Mouse (Mus musculus) embryonic facial prominence, embryonic 12.5 days (tissue): Measurements from ENCODE around the gene Slc9a1. TPM values are rescaled to one million over a fixed set of nuclear protein-coding genes. Genes with fewer than 3 reads are reported as not detected.
A peak's percentile ranks its signal among the peaks of the same experiment; 100 is the strongest.

Source experiments
- ATAC-seq: fragments of 200-750 bp; cut with Nextera tagmentation; 2 replicates; pipeline ENCODE4 v1.8.0; 2017; ENCODE audit not compliant: insufficient number of reproducible peaks, insufficient read depth, low FRiP score, low TSS enrichment
- H3K27ac ChIP-seq: fragments of 300-500 bp; sonication (generic); 2 replicates; pipeline ENCODE4 v1.5.1; 2016; ENCODE audit warnings: mild to moderate bottlenecking
- H3K27me3 ChIP-seq: fragments of 300-500 bp; sonication (generic); 2 replicates; pipeline ENCODE4 v1.6.1; 2016; ENCODE audit warnings: mild to moderate bottlenecking, moderate library complexity
- H3K36me3 ChIP-seq: fragments of 300-500 bp; sonication (generic); 2 replicates; pipeline ENCODE4 v1.6.1; 2016; ENCODE audit warnings: mild to moderate bottlenecking
- H3K4me1 ChIP-seq: fragments of 300-500 bp; sonication (generic); 2 replicates; pipeline ENCODE4 v1.6.1; 2016
- H3K4me2 ChIP-seq: fragments of 300-500 bp; sonication (generic); replicated peaks from 2 replicates; pipeline ENCODE4 v1.6.1; 2016; ENCODE audit warnings: mild to moderate bottlenecking, moderate library complexity
- H3K4me3 ChIP-seq: fragments of 300-500 bp; sonication (generic); 2 replicates; pipeline ENCODE4 v1.5.1; 2016; ENCODE audit warnings: mild to moderate bottlenecking
- H3K9ac ChIP-seq: fragments of 300-500 bp; sonication (generic); 2 replicates; pipeline ENCODE4 v1.6.1; 2016; ENCODE audit warnings: mild to moderate bottlenecking, moderate library complexity
- H3K9me3 ChIP-seq: fragments of 300-500 bp; sonication (generic); 2 replicates; pipeline ENCODE4 v1.6.1; 2016; ENCODE audit warnings: mild to moderate bottlenecking, moderate library complexity
- WGBS: fragments of 180-500 bp; shearing (Covaris S2); methylation state at CpG from one replicate; pipeline ENCODE4 v1.1.7; 2016; 5-methylcytosine and 5-hydroxymethylcytosine counted together
- polyA plus RNA-seq: library from polyadenylated mRNA; unstranded; fragments of >200 nt; fragmentation: Nextera tagmentation; extraction: Ambion mirVana; gene quantifications from 2 replicates; pipeline ENCODE4 v1.2.1, GENCODE M21; 2016

Gene Slc9a1
- polyA plus RNA-seq, 1 experiment from 2014 or later = 7.9 TPM

DNA sequence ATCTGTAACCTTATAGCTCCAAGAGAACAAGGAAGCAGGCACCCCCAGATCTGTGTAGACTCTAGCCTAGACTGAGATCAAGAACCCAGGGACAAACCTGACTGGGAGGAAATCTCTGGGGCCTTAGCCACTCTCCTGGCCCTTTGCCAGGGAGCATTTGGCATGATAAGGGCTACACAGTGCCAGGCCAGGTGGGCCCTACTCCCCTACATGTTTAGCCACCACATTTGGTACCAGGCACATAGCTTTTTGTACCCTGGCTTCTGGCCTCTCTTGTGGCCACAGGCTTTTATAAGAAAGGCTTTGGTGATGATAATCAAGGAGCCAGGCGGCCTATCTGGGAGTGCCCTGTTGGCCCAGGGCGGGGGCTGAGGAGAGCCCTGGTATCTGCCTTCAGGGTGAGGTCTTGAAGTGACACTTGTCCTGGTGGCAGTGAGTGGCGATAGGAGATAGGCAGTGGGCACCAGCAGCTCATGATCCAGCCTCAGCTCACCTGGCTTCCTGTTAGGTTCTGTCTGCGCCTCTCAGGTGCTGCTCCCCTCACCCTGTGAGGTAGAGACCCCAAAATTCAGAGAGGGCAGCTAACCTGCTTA, 25.6 kb downstream of the Slc9a1 start:
- peaks cover 56% of the 10 kb centered on the region for H3K4me1 ChIP-seq
- H3K4me3 ChIP-seq = no peak overlapping the region
- H3K9me3 ChIP-seq = no peaks in the 10 kb centered on the region
- peaks cover 2% of the 10 kb centered on the region; the same call in 1 of the 2 replicates for H3K36me3 ChIP-seq
- no peak overlapping the region for H3K9ac ChIP-seq
- no peak overlapping the region for H3K27ac ChIP-seq
- H3K4me2 ChIP-seq = no peak overlapping the region
- H3K27me3 ChIP-seq = no peaks in the 10 kb centered on the region
- WGBS = 86% methylated on average over 4 of the region's 4 CpGs
- no peak for ATAC-seq

DNA sequence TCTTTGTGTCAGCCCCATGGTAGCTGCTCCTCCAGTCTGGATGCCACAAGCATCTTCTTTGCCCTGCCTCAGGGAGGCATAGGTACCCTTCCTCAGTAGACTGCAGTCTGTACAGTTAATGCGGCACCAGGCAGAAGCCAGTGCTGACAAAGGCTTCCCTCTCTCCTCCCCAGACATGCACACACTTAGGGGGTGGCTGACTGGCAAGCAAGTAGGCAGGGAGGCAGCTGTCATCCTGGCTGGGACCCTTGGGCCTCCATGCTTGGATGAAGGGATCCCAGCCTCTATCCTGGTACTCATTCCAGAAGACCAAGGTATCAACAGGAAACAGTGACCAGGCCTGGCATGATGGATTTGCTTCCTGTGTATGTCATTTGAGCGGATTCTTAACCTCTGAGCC, 26.6 kb downstream of the Slc9a1 start:
- Histone ChIP-seq H3K9me3 (no peaks in the 10 kb centered on the region), H3K27me3 (no peaks in the 10 kb centered on the region), H3K9ac (no peak overlapping the region), H3K36me3 (no peaks in the 10 kb centered on the region), H3K4me2 (no peak overlapping the region), H3K4me3 (no peak overlapping the region), H3K27ac (peak overlapping the region; percentile 58; the same call in 1 of the 2 replicates), H3K4me1 (peaks cover 58% of the 10 kb centered on the region)
- WGBS = 66% methylated on average over 2 of the region's 2 CpGs
- no peak for ATAC-seq

DNA sequence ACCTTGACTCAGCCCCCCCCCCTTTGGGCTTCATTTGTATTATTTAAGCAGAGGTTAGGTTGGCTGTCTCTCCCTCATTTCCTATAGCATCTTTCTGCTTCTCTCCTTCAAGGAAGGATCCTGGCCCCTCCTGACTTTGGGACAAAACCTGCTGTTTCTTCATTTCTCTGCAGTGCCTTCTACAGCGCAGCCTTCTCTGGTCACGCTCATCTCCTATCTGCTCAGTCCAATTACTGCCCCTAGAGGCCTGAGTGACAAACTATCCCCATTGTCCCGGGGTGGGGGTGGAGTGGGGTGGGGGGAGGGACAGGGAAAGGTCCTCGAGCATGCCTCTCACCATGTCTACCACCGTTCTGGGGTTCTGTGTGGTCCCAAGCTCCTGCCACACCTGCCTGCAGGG, 27.8 kb downstream of the Slc9a1 start:
- H3K27me3 ChIP-seq = no peaks in the 10 kb centered on the region
- no peaks in the 10 kb centered on the region for H3K36me3 ChIP-seq
- no peak overlapping the region for H3K4me3 ChIP-seq
- no peak overlapping the region for H3K4me2 ChIP-seq
- no peak for ATAC-seq
- no peak overlapping the region for H3K27ac ChIP-seq
- no peak overlapping the region for H3K9ac ChIP-seq
- H3K9me3 ChIP-seq = no peaks in the 10 kb centered on the region
- peaks cover 57% of the 10 kb centered on the region for H3K4me1 ChIP-seq
- whole genome bisulfite sequencing = 38% methylated on average over 5 of the region's 5 CpGs

DNA sequence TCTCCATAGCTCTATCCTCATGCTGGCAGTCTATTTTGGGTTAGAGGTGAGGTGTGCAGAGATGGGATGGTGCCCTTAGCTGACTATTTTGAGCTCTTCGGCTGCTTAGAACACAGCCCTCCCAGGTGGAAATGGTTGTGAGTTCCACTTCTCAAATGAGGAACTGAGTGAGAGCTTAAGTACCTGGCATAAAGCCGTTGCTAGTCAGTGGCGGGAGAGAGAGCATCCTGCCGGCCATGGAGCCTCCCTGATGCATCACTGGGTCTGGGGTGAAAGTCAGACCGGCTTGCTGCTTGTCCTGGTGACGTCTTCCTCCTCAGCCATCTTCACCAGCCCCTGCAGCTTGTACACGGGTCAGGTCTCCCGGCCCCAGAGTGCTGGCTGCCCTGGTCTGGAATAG, 28.5 kb downstream of the Slc9a1 start:
- Histone ChIP-seq H3K4me3 (no peak overlapping the region), H3K36me3 (no peaks in the 10 kb centered on the region), H3K9me3 (no peaks in the 10 kb centered on the region), H3K27me3 (no peaks in the 10 kb centered on the region), H3K9ac (no peak overlapping the region), H3K27ac (no peak overlapping the region), H3K4me1 (peaks cover 57% of the 10 kb centered on the region), H3K4me2 (no peak overlapping the region)
- no peak for ATAC-seq
- WGBS = 81% methylated on average over 8 of the region's 8 CpGs

DNA sequence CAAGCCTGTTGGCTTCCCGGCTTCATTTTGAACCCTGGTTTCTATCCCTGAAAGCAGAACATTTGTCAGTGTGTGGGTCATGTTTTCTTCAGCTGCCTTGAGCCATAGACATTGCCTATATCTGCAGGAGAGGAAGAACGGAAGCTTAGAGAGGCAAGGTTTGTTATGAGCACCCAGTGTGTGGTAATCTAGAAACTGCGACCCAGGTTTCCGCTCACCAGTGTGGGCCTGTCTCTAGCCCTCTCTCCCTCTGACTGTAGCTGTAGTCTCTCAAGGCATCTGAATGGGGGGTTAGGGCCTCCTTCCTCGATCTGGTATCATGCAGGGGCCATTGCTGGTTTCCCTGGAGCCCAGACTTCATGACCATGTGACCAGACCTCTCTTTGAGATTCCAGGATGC, 29.1 kb downstream of the Slc9a1 start:
- Histone ChIP-seq H3K36me3 (no peaks in the 10 kb centered on the region), H3K27me3 (no peaks in the 10 kb centered on the region), H3K4me1 (peaks cover 57% of the 10 kb centered on the region), H3K27ac (no peak overlapping the region), H3K4me3 (no peak overlapping the region), H3K4me2 (no peak overlapping the region), H3K9ac (no peak overlapping the region), H3K9me3 (no peaks in the 10 kb centered on the region)
- no peak for ATAC-seq
- WGBS = 74% methylated on average over 5 of the region's 5 CpGs

DNA sequence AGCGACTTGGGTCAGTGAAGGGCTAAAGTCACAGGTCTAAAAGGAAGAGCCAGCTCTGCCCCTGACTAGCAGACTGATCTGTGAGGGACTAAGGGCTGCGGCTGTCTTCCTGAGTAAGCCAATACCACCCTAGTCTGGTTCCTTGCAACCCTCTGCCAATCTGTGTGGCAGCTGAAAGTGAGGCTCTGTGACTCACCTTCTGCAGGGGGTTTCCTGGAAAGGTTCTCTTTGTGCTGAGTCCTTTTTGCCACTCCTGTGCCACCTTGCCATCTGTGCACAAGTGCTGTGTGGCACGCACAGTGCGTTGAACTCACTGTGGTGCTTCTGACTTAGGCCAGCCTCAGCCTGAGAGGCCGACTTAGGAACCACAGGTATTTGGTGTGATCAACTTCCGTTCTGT, 30.0 kb downstream of the Slc9a1 start:
- Histone ChIP-seq H3K4me3 (no peak overlapping the region), H3K9me3 (no peaks in the 10 kb centered on the region), H3K4me2 (no peak overlapping the region), H3K27me3 (no peaks in the 10 kb centered on the region), H3K9ac (no peak overlapping the region; the same call in 1 of the 2 replicates), H3K36me3 (no peaks in the 10 kb centered on the region), H3K4me1 (peaks cover 51% of the 10 kb centered on the region), H3K27ac (peak overlapping the region; percentile 52)
- 71% methylated on average over 6 of the region's 6 CpGs for WGBS
- no peak for ATAC-seq

DNA sequence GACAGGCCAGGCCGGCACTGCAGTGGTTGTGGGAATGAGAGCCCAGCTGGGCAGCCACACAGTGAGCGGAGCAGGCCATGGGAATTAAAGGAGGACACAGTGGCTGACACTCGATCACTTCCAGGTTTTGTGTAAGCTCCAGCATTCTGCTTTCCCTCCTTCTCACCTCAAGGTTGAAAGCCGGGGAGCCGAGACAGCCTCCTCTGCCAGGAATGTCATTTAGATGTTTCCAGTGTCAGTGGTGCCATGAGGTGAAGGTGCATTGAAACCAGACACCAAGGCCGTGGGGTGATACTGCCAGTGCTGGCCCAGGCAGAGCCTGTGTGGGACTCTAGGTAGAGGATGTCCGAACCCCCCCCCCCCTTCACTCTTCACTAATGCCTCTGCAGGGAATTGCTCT, 30.6 kb downstream of the Slc9a1 start:
- H3K9me3 ChIP-seq = no peaks in the 10 kb centered on the region
- H3K9ac ChIP-seq = no peak overlapping the region; the same call in 1 of the 2 replicates
- H3K27ac ChIP-seq = peak overlapping the region; percentile 42; the same call in 1 of the 2 replicates
- no peak overlapping the region for H3K4me3 ChIP-seq
- WGBS = 31% methylated on average over 7 of the region's 7 CpGs
- no peaks in the 10 kb centered on the region for H3K27me3 ChIP-seq
- H3K4me2 ChIP-seq = no peak overlapping the region
- H3K36me3 ChIP-seq = no peaks in the 10 kb centered on the region
- H3K4me1 ChIP-seq = peaks cover 45% of the 10 kb centered on the region
- no peak for ATAC-seq

DNA sequence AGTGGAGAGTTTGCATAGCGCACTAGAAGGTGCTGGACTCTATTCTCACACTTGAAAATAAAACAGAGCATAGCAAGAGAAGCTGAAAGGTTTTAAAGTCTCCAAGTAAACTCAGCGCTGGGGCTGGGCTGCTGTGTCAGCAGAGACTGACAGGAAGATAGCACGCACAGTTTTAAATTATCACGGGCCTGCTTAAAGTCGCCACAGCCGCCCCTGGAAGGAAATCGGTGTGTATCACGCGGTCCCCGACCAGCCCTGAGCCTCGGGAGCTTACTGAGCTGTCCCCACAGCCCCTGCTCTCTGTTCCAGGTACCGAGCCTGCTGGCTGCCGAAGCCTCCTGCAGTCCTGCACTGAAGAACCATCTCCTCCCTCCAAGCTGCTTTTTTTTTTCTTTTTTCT, 32.5 kb downstream of the Slc9a1 start:
- peaks cover 36% of the 10 kb centered on the region for H3K4me1 ChIP-seq
- no peak overlapping the region for H3K27ac ChIP-seq
- WGBS = 55% methylated on average over 13 of the region's 13 CpGs
- H3K27me3 ChIP-seq = no peaks in the 10 kb centered on the region
- H3K9ac ChIP-seq = no peak overlapping the region
- no peaks in the 10 kb centered on the region for H3K9me3 ChIP-seq
- no peaks in the 10 kb centered on the region for H3K36me3 ChIP-seq
- H3K4me2 ChIP-seq = no peak overlapping the region
- H3K4me3 ChIP-seq = no peak overlapping the region
- no peak for ATAC-seq

DNA sequence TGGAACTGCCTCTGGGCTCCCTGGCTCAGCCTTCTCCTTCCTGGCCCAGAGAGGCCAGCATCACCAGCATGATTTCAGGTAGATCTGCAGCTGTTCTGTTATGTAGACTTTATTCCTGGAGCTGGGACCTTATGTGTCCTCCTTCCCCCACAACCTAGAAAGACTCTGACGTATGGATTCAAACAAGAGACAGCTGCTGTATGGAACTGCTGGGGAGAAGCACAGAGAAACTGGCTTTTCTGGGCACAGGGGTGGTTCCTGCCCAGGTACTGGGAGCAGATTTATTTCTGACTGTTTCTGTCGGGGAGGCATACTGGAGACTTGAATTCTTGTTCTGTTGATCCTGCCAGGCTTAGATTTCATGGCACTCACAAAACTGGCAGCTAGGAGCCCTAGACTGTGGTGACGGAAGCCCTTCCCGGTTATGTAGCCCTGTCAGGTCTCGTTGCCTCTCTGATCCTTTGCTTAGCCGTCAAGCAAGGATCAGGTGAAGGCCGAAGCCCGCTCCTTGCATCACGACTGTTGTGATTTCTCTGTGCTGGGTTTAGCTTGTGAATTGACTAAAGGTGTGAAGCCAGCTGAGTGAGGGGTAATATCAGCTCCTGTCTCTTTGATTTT, 34.2 kb downstream of the Slc9a1 start:
- H3K27me3 ChIP-seq = no peaks in the 10 kb centered on the region
- H3K9me3 ChIP-seq = no peaks in the 10 kb centered on the region
- WGBS = 85% methylated on average over 9 of the region's 9 CpGs
- H3K4me3 ChIP-seq = no peak overlapping the region
- no peak overlapping the region for H3K4me2 ChIP-seq
- no peak overlapping the region for H3K9ac ChIP-seq
- ATAC-seq = no peak
- H3K4me1 ChIP-seq = peaks cover 40% of the 10 kb centered on the region
- no peak overlapping the region for H3K27ac ChIP-seq
- no peaks in the 10 kb centered on the region for H3K36me3 ChIP-seq

DNA sequence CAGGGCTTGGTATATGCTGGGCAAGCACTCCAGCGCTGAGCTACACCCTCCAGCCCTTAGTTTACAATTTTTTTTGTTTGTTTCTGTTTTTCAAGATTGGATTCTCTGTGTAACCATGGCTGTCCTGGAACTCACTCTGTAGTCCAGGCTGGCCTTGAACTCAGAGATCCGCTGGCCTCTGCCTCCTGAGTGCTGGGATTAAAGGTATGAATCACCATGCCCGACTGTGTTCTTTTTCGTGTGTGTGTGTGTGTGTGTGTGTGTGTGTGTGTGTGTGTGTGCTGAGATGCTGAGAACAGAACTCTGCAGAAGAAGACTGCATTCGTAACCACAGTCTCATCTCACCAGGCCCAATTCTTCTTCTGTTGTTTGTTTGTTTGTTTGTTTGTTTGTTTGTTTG, 34.8 kb downstream of the Slc9a1 start:
- Histone ChIP-seq H3K27me3 (no peaks in the 10 kb centered on the region), H3K9me3 (no peaks in the 10 kb centered on the region), H3K4me2 (no peak overlapping the region), H3K4me3 (no peak overlapping the region), H3K36me3 (no peaks in the 10 kb centered on the region), H3K4me1 (peaks cover 35% of the 10 kb centered on the region), H3K27ac (no peak overlapping the region), H3K9ac (no peak overlapping the region)
- ATAC-seq = no peak
- WGBS = 86% methylated on average over 5 of the region's 5 CpGs

DNA sequence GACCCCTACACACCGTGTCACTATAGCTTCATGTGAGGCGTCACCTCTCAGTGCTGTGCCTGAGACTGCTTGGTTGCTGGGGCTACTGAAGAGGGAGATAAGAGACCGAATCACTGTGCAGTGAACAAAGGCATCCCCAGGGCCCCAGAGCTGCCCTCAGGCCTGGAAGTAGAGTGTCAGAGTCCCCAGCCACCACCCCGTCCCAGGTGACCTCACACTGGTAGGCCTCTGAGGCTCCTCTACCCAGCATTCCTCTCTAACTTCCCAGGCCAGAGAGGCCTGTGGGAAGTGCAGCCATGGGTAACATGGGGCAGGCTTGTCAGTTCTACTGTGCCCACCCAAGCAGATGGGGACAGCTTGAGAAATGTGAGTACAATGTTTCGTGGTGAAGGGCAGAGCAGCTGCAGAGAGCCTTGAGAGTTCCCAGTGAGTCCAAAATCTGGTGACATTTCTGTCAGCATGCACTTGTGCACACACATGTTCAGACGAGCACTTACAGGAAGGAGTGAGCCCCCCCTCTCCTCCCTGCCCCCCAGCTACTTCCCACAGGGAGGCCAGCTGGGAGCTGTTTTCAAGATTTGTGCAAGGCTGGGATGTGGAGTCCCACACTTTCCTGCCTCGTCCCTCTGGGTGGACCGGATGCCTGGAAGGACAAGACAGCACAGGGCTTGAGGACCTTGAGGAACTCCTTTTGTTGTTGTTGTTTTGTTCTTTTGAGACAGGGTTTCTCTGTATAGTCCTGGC, 37.0 kb downstream of the Slc9a1 start:
- ATAC-seq = no peak
- WGBS = 65% methylated on average over 8 of the region's 8 CpGs
- Histone ChIP-seq H3K4me1 (peaks cover 23% of the 10 kb centered on the region), H3K27ac (peak overlapping the region; percentile 52), H3K9me3 (no peaks in the 10 kb centered on the region), H3K36me3 (no peaks in the 10 kb centered on the region), H3K9ac (no peak overlapping the region), H3K27me3 (no peaks in the 10 kb centered on the region), H3K4me3 (no peak overlapping the region), H3K4me2 (no peak overlapping the region)
